Mouse (Mus musculus): ENCODE data around the gene Cntln.

Gene Cntln

DNA sequence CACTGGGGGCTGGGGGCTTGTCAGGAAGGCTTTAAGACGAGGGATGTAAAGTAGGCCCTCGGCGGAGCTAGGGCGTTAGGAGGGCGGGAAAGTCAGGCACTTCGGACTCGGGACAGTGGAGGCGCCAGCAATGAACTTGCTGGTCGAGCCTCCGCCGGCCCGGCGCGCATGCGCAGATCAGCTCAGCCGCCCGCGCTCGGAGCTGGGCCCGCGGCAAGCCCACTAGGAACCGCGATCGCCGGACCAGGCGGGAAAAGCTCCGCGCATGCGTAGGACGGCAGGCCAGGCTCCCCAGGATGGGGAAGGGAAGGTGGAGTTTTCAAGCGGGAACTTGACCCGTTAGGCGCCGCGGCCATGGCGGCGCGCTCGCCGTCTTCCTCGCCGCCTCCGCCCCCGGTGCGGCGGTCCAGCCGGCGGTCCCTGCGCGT lies at the start of gene Cntln:
Cntln (plus strand) TSS at position 199 of the 428 bp plus-strand sequence.
- DNase-seq (ENCODE audit: low spot score), result peak; percentile 97

DNA sequence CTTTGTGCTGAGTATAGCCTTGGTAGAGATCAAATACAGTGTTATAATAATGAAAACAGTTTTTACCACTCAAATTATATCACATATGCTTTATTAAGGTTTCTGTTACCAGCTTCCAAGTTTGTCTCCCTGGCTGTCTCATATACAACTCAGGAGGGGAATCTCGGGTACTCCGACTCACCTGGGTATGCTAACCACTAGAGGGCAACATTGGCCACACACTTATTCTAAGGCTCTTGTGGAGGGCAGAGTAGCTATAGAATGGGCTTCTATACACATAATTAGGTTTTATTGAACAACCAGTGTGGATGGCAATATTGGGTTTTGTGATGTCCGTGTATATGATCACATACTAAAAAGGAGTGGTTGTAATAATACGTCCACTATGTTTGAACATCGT lies 47.1 kb upstream of the Cntln start:
- no peak for DNase-seq (ENCODE audit: low spot score)

DNA sequence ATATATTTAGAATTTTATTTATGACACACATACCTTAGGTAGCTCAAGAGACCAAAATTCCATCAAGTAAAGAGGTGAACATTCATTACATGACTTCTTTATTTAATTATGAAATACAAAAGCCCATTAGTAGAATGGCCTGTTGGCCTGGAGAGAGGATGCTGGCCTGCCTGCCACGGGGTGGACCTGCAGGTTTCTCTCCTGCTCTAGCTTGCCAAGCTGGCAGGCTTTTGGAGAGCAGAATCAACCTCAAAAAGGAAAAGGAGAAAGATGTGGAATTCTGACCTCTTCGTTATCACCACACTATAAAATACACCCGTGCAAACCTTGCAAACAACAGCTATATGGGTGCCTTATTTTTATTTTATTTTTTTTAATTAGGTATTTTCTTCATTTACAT lies 45.6 kb upstream of the Cntln start:
- DNase-seq (ENCODE audit: low spot score), result no peak

DNA sequence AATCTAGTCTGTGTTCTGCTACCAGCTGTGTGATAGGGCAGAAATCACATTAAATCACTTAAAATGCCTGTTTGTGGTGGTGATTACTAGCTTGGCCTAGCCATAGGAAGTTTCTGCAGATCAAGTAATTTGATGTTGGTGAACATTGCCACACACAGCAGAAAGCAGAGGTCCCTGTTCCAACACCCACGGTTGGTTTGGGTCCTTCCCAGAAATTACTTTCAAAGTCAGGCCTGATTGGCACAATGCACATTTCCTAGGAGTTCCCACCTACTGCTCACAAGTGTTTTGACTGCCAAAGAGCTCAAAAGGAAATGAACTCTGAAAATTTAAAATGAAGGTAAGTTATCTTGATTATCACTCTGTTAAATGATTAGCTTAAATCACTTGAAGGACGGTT lies 44.6 kb upstream of the Cntln start:
- DNase-seq (ENCODE audit: low spot score), result no peak

DNA sequence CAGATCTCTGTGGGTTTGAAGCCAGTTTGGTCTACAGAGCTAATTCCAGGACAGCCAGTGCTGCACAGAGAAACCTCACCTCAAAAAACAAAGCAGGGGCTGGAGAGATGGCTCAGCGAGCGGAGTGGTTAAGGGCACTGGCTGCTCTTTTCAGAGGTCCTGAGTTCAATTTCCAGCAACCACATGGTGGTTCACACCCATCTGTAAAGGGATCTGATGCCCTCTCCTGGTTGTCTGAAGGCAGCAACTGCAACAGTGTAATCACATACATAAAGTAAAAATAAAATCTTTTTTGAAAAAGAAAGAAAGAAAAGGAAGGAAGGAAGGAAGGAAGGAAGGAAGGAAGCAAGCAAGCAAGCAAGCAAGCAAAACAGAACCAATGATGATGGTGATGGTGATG lies 26.5 kb upstream of the Cntln start:
- DNase-seq (ENCODE audit: low spot score), result no peak

DNA sequence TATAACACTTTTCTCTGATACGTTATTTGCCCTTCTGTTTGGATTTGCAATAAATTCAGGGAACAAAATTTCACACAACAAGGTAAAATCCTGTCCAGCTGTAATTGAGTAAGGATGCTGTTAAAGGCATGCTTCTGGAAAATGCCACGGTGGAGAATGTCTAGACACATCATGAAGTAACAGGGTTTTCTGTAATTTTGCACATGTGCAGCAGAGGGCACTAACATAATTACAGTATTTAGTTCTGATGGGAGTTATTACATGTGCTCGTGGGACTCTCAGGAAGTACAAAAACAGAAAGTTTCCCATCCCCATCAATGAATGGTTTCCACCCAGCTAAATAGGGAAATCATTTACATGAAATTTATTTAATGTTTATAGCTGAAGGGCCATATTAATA lies 7.8 kb upstream of the Cntln start:
- peak; percentile 47 for DNase-seq (ENCODE audit: low spot score)

DNA sequence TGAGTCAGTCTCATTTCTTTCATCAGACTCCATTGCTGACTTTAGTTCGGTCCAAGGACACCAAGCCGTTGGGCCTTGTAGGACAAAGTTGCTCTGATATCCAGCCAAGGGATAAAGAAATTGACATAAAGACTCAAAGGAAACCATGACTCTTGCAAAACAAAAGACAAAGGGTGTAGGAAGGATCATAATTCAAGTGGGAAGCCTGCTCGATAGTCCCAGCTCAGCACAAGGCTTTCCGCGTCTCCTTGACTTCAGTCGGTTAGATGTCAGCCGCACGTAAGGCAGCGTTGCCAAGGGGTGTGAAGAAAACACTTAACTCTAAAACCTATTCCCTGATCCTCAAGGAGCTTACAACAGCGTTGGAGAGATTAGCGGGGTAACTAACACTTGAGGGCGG lies 463 bp upstream of the Cntln start:
- no peak for DNase-seq (ENCODE audit: low spot score)

DNA sequence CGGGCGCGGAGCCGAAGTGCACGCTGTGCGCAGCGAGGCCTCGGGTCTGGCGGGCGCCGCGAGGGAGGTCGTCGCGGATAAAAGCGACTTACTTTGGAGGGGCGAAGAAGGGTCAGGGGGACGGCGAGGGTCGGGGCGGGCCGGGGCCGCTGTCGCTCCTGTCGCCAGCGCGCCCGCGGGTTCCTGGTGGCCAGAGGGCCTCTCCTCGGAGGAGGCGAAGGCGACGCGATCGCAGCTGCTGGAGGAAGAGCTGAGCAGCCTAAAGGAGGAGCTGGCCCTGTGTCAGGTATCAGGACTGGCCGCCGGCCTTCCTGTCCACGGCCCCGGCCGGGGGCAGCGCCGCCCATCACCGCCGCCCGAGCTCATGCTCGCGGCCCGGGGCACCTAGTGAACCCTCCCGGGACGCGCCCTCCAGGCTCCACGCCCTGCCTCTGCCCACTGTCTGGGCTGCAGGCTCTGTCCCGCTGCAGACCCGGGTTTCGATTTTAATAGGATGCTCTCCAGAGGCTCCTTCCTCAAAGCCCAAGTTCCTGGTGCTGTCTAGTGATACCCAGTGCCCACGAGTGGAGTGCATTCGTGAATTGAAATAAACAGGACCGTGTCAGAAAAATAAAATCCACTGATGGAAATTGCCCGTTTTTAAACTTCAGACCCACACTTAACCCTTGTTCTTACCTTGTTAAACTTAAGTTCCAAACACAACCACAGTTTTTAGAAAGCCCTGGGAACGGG lies 596 bp downstream of the Cntln start:
- DNase-seq (ENCODE audit: low spot score), result peak; percentile 73

DNA sequence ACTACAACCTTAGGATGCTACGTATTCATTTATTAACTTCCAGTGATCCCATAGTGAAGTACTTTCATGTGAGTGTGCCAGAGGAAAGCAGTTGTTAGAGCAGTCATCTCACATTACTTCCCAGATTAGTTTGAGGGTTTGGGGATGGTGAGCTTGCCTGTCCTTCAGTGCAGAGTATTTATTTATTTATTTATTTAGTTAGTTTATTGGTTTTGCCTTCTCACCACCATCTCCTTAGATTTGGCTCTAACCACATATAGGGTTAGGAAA lies 1.1 kb downstream of the Cntln start:
- DNase-seq (ENCODE audit: low spot score), result no peak

DNA sequence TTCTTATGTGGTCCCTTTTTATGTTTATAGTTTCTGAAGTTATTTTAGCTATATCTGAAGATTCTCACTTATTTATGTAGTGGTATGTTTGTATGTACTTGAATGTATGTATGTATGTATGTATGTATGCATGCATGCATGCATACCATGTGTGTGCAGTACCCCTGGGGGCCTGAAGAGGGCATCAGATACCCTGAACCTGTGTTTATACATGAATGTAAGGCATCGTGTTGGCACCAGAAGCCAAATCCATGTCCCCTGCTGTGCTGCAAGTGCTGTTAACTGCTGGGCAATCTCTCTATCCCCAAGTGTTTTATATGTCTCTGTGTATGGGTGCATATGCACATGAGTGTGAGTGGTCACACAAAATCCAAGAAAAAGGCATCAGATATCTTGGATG lies 34.3 kb downstream of the Cntln start:
- no peak for DNase-seq (ENCODE audit: low spot score)

DNA sequence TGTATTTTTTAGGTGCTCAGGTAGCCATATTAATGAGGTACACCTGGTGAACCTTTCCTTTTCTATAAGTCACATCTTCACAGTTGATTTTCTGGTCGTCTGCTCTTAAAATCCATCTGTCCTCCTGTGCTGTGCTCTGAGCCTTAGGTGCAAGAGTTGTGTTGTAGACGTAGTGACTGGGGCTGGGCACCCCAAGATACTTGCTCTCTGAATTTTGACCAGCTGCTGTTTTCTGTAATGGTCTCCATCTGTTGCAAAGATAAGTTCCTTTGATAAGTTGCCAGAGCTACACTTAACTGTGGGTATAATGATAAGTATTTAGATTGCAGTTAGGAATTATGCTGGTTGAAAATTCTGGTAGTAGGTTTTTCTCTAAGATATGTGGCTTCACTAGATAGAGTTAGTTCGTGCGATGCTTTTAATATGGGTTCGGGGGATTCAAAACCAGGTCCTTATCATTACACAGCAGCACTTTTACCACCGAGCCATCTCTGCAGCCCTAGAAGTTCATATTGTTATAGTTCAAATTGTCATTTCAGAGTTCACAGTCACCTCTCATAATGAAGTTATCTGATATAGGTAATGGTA lies 50.3 kb downstream of the Cntln start:
- DNase-seq (ENCODE audit: low spot score), result no peak

DNA sequence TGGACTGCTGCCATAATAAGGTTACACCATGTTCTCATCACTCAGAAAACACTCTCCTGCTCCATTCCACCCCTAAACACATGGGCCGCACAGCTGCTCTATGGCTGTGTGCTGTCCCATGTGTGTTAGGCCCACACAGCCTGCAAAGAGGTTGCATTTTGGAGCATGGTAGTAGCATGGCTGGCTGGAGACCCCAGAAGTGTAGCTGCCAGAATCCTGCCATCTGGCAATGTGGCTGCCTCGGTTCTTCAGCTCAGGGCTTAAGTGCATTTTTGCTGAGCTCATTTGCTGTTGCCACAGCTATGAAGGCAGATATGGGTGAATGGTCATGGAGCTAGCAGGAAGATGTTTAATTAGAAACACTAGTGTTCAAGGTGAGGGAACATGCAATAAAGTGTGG lies 58.0 kb downstream of the Cntln start:
- no peak for DNase-seq (ENCODE audit: low spot score)

DNA sequence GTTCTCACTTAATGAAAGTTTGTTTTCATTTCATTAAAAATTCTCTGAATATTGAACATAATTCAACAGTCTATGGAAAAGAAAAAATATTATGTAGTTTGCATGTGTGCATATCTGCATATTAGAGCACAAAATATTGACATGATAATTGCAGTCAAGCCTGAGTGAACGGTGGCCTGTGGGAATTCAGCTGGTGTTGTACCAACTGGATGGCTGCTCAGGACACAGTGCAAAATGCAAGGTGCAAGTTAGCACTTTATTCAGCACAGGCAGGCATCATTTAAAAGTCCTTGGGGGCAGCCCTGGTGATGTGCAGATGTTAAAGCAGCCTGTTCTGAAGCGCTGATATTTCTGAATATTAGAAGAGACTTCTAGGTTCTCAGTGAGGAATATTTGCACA lies 58.5 kb downstream of the Cntln start:
- no peak for DNase-seq (ENCODE audit: low spot score)

DNA sequence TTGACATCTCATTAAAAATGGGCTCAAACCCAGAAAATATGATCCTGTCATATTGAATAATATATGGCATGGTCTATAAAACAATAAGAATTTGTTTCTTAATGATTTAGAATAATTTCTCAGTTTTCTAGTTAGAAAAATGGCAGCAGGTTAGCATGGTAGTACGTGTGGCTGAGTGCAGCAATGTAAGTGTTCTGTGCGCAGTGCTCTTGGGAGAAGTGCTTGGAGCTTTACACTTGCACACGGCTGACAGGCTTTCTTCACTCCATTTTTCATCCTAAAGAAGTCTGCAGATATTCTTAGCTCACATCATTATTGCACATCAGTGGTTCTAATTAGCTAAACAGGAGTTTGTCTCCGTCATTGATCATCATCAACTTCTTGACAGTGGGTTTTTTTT lies 60.0 kb downstream of the Cntln start:
- DNase-seq (ENCODE audit: low spot score), result no peak

DNA sequence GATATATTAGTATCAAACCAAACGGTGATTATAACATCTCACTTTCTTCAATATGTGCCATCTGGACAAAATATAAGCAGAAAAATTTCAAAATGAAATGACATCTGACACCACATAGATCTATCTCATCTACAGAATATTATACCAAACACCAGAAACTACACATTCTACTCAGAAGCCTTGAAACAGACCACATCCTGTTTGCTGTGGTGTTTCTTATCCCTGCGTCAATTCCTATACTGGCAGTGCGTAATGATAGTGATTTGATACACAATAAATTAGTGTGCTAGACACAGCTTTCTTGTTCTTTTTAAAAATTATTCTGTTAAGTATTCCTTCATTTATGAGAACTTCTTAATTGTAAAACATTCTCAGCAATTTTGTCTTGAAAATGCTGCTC lies 62.3 kb downstream of the Cntln start:
- DNase-seq (ENCODE audit: low spot score), result no peak

DNA sequence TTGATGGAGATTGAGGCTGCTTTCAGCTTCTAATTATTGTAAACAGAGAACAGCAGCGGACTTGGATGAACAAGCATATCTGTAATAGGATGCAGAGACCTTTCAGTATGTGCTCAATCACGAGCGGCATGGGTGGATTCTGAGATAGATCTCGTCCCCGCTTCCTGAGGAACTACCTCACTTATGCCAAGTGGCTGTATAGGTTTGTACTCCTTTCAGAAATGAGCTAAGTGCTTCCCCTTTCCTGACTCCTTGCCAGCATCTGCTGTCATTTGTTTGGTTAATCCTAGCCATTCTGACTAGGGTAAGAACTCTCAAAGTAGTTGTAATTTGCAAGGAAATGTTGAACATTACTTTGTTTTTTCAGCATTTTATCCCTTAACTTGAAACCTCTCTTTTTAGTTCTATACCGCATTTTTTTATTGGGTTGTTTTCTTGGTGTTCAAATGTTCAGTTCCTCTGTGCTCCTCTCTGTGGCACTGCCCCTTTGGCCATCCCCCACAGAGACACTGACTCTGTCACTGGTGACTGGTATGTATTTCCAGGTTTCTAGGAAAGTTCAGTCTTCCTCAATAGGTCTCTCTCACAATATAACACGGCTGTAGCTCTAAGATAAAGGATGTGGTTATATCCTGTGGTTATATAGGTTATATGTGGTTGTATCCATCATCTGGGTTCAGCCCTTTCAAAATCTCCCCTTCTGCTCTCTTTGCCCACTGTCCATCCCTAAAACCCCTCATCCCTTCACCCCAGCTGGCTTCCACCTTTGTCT lies 93.0 kb downstream of the Cntln start:
- DNase-seq (ENCODE audit: low spot score), result no peak

DNA sequence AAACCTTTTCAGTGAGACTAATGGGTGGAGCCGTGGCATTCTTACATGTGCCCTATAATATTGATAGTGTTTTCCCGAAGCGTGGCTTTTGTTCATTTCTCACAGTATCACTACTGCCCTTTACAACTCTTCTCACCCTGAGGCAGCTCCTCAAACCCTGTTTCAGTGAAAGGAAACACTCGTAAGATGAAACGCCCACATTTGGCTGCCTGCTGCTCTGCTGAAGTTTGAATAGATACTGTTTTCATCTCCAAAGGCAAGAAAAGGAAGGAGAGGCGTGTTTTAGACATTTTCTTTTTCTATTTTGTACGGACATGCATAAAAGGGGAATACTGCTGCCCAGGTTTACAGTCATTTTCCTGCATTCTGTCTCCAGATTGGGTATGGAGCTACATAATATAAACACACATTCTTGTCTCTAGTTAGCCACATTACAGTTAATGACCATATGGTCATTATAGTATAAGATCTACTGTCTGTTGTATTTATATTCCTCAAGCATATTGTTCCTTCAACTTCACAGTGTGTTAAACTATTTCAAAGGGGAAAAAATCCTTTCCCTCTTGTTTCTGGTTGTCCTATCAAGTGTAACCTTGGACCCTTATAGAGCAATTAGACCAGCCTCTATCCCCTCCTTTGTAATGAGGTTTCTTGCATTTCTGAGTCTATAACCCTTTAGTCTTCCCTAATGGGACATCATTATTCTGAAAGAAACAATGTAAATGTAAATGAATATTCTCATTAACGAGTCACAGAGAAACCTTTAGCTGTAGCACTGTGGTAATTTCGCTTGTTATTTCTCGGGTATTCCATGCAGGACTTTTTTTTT lies 111.6 kb downstream of the Cntln start:
- DNase-seq (ENCODE audit: low spot score), result no peak

DNA sequence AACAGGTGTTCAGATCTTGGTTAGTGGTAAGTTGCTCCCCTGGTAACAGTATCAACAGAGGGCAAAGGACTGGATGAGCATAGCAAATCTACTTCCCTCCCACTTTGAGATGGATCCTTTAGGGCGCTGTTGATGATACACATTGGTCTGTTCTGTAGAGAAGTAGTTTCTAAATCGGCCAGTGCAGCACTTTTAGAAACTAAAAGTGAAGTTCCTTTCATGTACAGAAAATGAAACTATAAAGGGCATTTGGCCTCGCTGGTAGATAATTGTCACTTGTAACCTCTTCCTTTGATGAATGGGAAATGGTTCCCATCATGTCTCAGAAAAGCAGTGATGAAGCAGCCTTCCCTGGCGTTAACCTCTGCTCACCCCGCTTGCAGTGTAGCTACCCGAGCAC lies 121.5 kb downstream of the Cntln start:
- no peak for DNase-seq (ENCODE audit: low spot score)

DNA sequence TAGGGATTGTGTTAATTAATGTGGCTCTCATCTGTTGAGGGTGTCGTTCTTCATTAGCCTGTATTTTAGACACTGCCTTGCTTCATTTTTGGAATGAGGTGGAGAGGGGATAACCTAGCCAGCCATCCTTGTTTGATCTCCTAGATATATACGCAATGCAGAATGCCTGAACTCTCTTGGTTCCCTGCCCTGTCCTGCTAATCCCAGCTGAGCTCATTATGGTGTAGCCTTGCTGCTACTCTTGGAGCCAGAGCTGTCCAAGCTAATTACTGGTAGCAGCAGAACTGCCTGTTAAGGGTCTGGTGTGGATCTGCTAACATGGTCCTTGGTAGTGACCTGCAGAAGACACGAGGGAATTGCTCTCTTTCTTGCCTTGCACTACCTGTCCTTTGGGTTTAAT lies 122.7 kb downstream of the Cntln start:
- DNase-seq (ENCODE audit: low spot score), result no peak

DNA sequence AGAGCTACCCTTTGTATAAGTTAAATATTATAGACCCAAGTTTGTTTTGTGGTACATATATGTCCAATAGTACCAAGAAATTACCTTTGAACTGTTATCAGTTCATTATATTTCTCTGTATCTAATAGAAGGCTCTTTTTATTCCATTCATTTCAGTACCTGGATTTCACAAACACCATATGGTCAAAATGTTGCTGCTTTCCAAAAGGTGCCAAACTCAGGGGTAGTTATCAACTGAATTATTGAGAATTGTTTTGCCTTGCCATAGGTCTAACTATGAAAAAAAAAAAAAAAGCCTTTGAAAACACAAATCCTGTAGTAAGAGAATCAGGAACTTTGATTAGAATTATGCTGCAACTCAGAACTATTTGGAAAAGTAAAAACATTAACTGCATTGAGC lies 126.7 kb downstream of the Cntln start:
- no peak for DNase-seq (ENCODE audit: low spot score)

DNA sequence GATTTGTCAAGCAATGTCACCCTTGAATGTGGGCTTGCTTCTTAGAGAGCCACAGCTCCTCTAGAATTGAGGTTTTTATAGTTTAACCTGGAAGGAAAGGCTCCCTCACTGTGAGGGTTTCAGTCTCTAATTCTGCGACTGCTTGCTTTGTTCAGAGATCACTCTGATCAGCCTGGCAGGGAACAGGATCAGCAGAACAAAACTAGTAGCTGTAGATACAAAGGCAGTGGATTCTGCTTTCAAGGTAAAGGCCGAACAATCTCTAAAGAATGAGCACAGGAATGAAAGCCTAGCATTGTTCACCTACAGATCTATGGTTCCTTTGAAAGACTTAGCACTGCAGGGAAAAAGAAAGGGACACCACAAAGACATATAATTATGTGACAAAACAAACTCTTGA lies 161.6 kb downstream of the Cntln start:
- DNase-seq (ENCODE audit: low spot score), result no peak

DNA sequence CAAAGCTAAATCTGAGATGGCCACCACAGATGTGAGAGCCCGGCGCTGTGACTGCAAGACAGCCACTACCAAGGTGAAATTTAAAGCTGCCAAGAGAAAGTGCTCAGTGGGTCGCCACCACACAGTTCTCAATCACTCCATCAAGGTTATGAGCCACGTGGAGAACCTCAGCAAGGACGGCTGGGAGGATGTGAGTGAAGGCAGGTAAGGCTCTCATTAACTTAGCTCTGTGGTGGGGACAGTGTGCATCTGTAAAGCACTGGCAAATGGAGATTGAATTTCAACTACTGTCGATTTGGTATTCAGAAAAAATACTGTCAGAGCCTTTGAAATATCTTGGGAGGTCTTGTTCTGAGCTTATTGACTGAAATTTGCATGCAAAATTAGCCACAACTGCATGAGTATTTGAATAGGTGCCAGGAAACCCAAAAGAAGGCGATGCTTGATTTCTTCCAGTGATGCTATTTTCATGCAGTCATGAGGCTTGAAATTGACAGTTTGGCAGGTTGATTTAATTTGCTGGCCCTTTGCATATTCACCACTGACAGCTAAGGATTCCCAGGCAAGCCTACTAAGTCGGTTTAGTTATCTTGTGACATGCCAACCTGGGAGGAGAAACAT lies 165.9 kb downstream of the Cntln start:
- DNase-seq (ENCODE audit: low spot score), result no peak

All from testis, postnatal 10 days (tissue).